Mouse (Mus musculus): Measurements from ENCODE around the gene Col28a1. TPM values are rescaled to one million over a fixed set of nuclear protein-coding genes. Genes with fewer than 3 reads are reported as not detected.

Gene Col28a1
- polyA plus RNA-seq, 1 experiment from 2014 or later, result 0.09 TPM

DNA sequence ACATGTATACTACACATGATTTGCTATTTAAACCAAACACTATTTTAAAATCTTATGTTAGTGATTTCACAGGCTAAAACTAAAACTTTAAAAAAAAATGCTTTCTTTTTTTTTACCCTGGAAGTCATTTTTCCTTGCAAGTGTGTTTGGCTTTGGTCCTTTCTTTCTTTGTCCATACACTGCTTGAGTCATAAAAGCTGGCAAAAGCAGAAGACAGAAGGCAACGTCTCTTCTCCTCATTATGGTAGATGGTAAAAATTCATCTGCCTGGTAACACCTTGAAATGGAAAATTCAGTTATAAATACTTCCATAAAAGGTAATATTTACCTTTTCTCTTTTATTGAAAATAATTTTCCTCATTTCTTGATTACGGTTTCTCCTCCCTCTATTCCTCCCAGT lies 16.3 kb downstream of the Col28a1 start:
- no peak for ATAC-seq (ENCODE audit: low FRiP score, low TSS enrichment)
- Histone ChIP-seq H3K4me3 (ENCODE audit: low read length) (no peak overlapping the region), H3K27ac (ENCODE audit: low read depth, low read length) (no peak overlapping the region), H3K9me3 (ENCODE audit: control insufficient read depth, low read length) (no peaks in the 10 kb centered on the region), H3K4me2 (replicated peaks; ENCODE audit: low read depth, low read length) (no peak overlapping the region), H3K27me3 (ENCODE audit: control insufficient read depth, insufficient read depth, low read length) (no peaks in the 10 kb centered on the region), H3K9ac (ENCODE audit: low read depth, low read length) (no peak overlapping the region), H3K36me3 (ENCODE audit: control insufficient read depth, insufficient read depth, low read length) (no peaks in the 10 kb centered on the region), H3K4me1 (ENCODE audit: control insufficient read depth, insufficient read depth, low read length) (no peaks in the 10 kb centered on the region)
- WGBS, result 79% methylated on average over 2 of the region's 2 CpGs

DNA sequence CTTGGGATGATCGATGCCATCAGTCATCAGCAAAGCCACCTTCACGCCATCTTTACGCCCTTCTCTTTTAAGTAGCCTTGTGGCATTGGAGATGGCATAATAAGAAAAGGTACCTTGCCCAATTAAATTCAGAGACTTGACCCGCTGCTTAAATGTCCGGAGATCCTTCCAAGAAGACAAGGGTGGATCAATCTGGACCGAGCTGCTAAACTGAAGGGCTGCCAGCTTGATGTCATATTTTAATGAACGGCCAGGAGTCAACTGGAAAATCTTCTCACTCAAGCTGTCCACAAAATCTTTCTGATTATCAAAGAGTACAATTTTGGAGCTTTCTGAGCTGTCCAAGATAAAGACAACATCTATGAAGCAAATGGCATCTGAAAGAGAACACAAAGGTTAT lies 17.1 kb downstream of the Col28a1 start:
- Histone ChIP-seq H3K9me3 (ENCODE audit: control insufficient read depth, low read length) (no peaks in the 10 kb centered on the region), H3K36me3 (ENCODE audit: control insufficient read depth, insufficient read depth, low read length) (no peaks in the 10 kb centered on the region), H3K4me3 (ENCODE audit: low read length) (no peak overlapping the region), H3K4me2 (replicated peaks; ENCODE audit: low read depth, low read length) (no peak overlapping the region), H3K27me3 (ENCODE audit: control insufficient read depth, insufficient read depth, low read length) (no peaks in the 10 kb centered on the region), H3K4me1 (ENCODE audit: control insufficient read depth, insufficient read depth, low read length) (no peaks in the 10 kb centered on the region), H3K27ac (ENCODE audit: low read depth, low read length) (no peak overlapping the region), H3K9ac (ENCODE audit: low read depth, low read length) (no peak overlapping the region)
- WGBS, result 93% methylated on average over 7 of the region's 7 CpGs
- no peak for ATAC-seq (ENCODE audit: low FRiP score, low TSS enrichment)

DNA sequence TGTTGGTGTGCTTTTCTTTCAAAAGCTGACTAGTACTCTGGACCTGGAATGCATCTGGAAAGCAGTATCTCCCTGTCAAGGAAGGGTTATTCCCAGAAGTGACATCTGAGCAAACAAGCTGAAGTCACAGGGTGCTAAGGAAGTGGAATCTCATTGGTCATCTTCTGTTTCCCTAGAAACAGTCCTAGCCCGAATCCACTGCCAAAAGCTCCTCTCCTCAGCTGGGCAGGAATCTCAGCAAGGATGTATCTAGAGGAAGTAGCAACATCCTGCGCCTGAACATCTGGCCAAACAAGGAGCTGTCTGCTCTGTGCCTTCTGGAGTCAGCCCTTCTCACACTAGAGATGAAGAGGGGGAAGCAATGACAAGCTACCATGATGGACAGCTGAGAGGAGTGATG lies 18.4 kb downstream of the Col28a1 start:
- Histone ChIP-seq H3K9me3 (ENCODE audit: control insufficient read depth, low read length) (no peaks in the 10 kb centered on the region), H3K27ac (ENCODE audit: low read depth, low read length) (no peak overlapping the region), H3K4me2 (replicated peaks; ENCODE audit: low read depth, low read length) (no peak overlapping the region), H3K27me3 (ENCODE audit: control insufficient read depth, insufficient read depth, low read length) (no peaks in the 10 kb centered on the region), H3K4me1 (ENCODE audit: control insufficient read depth, insufficient read depth, low read length) (no peaks in the 10 kb centered on the region), H3K4me3 (ENCODE audit: low read length) (no peak overlapping the region), H3K9ac (ENCODE audit: low read depth, low read length) (no peak overlapping the region), H3K36me3 (ENCODE audit: control insufficient read depth, insufficient read depth, low read length) (no peaks in the 10 kb centered on the region)
- 47% methylated on average over 2 of the region's 2 CpGs for WGBS
- no peak for ATAC-seq (ENCODE audit: low FRiP score, low TSS enrichment)

DNA sequence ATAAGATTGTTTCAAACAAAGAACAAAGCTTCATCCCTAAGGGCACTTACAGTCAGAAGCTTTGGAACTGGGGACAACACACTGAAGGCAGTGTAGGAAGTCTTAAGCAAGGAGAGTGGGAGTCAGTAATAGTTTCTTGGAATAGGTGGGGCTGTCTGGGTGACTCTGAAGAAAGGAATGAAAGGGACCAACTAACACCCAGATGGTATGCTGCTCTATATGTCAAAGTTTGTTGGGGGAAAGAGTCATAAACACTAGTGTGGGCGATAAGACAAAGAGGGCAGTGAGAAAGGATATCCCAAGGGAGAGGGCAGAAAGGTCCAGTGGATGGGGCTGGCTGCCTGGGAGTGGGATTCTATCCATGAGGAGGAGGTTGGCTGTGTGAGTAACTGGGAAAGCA lies 20.3 kb downstream of the Col28a1 start:
- H3K27me3 ChIP-seq (ENCODE audit: control insufficient read depth, insufficient read depth, low read length), result no peaks in the 10 kb centered on the region
- H3K4me2 ChIP-seq (replicated peaks; ENCODE audit: low read depth, low read length), result no peak overlapping the region
- no peak for ATAC-seq (ENCODE audit: low FRiP score, low TSS enrichment)
- WGBS, result 52% methylated on average over 1 of the region's 1 CpGs
- H3K4me3 ChIP-seq (ENCODE audit: low read length), result no peak overlapping the region
- H3K4me1 ChIP-seq (ENCODE audit: control insufficient read depth, insufficient read depth, low read length), result no peaks in the 10 kb centered on the region
- H3K9ac ChIP-seq (ENCODE audit: low read depth, low read length), result no peak overlapping the region
- H3K9me3 ChIP-seq (ENCODE audit: control insufficient read depth, low read length), result no peaks in the 10 kb centered on the region
- H3K36me3 ChIP-seq (ENCODE audit: control insufficient read depth, insufficient read depth, low read length), result no peaks in the 10 kb centered on the region
- H3K27ac ChIP-seq (ENCODE audit: low read depth, low read length), result no peak overlapping the region

DNA sequence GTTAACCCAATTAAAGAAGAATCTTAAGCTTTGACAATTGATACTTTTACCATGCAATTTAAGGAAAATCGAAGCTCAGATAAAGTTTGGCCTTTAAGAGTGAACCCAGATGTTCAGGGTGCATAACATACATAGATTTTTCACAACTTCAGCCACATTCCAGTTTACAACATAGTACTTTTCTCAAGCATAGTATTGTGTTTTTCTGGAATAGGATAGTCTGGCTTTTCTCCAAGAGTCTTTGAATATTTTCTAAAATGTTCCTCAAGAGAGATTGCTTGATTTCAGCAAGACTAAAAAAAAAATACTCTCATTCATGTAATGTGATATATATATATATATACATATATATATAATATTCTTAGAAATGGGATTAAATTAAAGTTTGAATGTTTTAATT lies 27.7 kb downstream of the Col28a1 start:
- no peak overlapping the region for H3K4me3 ChIP-seq (ENCODE audit: low read length)
- H3K4me2 ChIP-seq (replicated peaks; ENCODE audit: low read depth, low read length), result no peak overlapping the region
- 57% methylated on average over 1 of the region's 1 CpGs for WGBS
- ATAC-seq (ENCODE audit: low FRiP score, low TSS enrichment), result no peak
- H3K27ac ChIP-seq (ENCODE audit: low read depth, low read length), result no peak overlapping the region
- no peaks in the 10 kb centered on the region for H3K27me3 ChIP-seq (ENCODE audit: control insufficient read depth, insufficient read depth, low read length)
- H3K4me1 ChIP-seq (ENCODE audit: control insufficient read depth, insufficient read depth, low read length), result no peaks in the 10 kb centered on the region
- H3K9me3 ChIP-seq (ENCODE audit: control insufficient read depth, low read length), result no peaks in the 10 kb centered on the region
- H3K36me3 ChIP-seq (ENCODE audit: control insufficient read depth, insufficient read depth, low read length), result no peaks in the 10 kb centered on the region
- no peak overlapping the region for H3K9ac ChIP-seq (ENCODE audit: low read depth, low read length)

DNA sequence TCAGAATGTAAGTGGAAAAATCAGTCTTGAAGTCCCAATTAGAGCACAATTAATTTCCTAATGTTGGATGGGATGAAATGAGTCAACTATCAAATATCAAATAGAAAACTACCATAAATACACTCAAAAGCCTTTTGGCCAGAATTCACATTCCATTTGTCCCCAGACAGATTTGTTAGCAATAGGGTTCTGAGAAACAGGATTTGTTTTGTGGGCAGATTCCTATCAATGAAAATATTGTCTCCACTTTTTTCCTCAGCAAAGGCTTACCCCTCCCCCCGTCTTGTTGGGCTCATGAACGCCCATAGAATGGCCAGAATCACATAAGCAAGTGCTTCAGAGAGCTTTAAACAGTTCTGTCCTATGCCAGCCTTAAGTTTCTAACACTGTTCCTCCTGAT lies 32.4 kb downstream of the Col28a1 start:
- Histone ChIP-seq H3K4me2 (replicated peaks; ENCODE audit: low read depth, low read length) (no peak overlapping the region), H3K4me1 (ENCODE audit: control insufficient read depth, insufficient read depth, low read length) (no peaks in the 10 kb centered on the region), H3K9ac (ENCODE audit: low read depth, low read length) (no peak overlapping the region), H3K4me3 (ENCODE audit: low read length) (no peak overlapping the region), H3K9me3 (ENCODE audit: control insufficient read depth, low read length) (no peaks in the 10 kb centered on the region), H3K36me3 (ENCODE audit: control insufficient read depth, insufficient read depth, low read length) (no peaks in the 10 kb centered on the region), H3K27ac (ENCODE audit: low read depth, low read length) (no peak overlapping the region), H3K27me3 (ENCODE audit: control insufficient read depth, insufficient read depth, low read length) (no peaks in the 10 kb centered on the region)
- WGBS, result 55% methylated on average over 2 of the region's 2 CpGs
- no peak for ATAC-seq (ENCODE audit: low FRiP score, low TSS enrichment)

DNA sequence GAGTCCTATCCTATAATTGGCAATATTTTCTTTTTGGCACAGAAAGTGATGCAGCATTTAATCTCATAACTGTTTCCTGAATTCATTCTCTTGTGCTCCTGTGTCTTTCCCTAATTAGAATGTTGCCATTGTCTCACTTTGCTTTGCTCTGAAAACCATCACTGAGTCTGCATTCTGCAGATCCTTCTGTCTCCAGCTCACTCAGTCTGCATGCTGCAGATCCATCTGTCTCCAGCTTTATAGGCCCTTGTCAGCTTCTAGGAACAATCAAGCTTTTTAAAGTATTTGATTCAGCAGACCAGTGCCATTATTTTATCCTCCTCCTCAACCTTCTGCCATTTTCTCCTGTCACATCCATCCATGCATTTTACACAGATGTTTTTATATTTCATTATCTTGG lies 35.3 kb downstream of the Col28a1 start:
- H3K4me1 ChIP-seq (ENCODE audit: control insufficient read depth, insufficient read depth, low read length), result no peaks in the 10 kb centered on the region
- no peaks in the 10 kb centered on the region for H3K9me3 ChIP-seq (ENCODE audit: control insufficient read depth, low read length)
- no peaks in the 10 kb centered on the region for H3K36me3 ChIP-seq (ENCODE audit: control insufficient read depth, insufficient read depth, low read length)
- no peaks in the 10 kb centered on the region for H3K27me3 ChIP-seq (ENCODE audit: control insufficient read depth, insufficient read depth, low read length)
- H3K4me3 ChIP-seq (ENCODE audit: low read length), result no peak overlapping the region
- no peak for ATAC-seq (ENCODE audit: low FRiP score, low TSS enrichment)
- no peak overlapping the region for H3K4me2 ChIP-seq (replicated peaks; ENCODE audit: low read depth, low read length)
- no peak overlapping the region for H3K27ac ChIP-seq (ENCODE audit: low read depth, low read length)
- H3K9ac ChIP-seq (ENCODE audit: low read depth, low read length), result no peak overlapping the region

DNA sequence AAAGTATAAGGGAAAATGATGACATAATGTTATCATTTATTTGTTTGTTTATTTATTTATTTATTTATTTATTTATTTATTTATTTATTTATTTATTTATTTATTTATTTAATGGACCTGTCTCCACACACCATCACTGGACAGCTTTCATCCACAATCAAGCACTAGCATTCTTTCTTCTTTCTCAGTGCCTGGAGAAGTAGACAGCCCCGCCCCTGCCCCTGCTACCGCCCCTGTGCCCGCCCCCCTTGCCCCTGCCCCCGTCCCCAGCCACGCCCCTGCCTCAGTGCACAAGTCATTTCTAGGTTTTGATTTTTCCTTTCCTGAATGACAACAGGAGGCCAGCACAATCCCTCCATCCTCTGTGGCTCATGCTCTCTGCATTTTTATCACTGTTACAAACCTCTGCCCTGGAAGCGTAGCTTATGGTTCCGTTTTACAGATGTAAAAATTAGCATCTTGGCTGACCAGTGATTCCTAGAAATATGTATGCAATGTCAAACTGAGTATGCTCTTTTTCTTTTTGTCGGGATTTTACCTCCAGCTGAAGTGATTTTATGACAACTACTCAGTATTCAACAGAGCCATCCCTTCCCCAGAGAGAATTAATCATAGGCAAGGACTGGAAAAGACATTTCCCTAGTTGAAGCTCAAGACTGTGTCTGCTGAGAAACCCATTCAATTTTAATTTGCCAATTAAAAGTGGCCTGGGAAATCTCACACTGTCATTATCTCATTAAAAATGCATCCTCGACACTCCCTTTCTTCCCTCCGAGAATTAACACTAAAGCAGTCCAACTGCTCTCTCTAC lies 39.7 kb downstream of the Col28a1 start:
- 61% methylated on average over 10 of the region's 10 CpGs for WGBS
- no peak overlapping the region for H3K4me3 ChIP-seq (ENCODE audit: low read length)
- no peaks in the 10 kb centered on the region for H3K27me3 ChIP-seq (ENCODE audit: control insufficient read depth, insufficient read depth, low read length)
- no peaks in the 10 kb centered on the region for H3K9me3 ChIP-seq (ENCODE audit: control insufficient read depth, low read length)
- H3K4me1 ChIP-seq (ENCODE audit: control insufficient read depth, insufficient read depth, low read length), result no peaks in the 10 kb centered on the region
- no peak overlapping the region for H3K4me2 ChIP-seq (replicated peaks; ENCODE audit: low read depth, low read length)
- no peak overlapping the region for H3K9ac ChIP-seq (ENCODE audit: low read depth, low read length)
- ATAC-seq (ENCODE audit: low FRiP score, low TSS enrichment), result no peak
- H3K27ac ChIP-seq (ENCODE audit: low read depth, low read length), result no peak overlapping the region
- no peaks in the 10 kb centered on the region for H3K36me3 ChIP-seq (ENCODE audit: control insufficient read depth, insufficient read depth, low read length)

DNA sequence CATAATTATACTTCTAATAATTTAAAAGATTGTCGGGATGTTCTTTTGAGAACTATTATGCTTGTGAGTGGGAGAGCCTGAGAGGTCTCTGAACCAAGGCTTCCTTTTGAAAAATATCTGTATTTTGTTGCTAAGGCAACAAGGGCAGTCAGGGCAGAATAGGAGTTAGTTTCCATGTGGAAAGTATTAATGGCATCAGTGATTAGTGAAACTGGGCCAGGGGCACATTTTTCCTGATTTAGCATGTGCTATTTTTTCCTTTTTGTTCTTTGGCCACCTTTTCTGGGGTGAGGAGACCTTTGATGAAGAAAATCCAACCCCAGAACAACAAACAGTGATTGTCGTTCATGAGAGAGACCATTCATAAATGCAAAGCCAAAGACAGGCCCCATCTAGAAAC lies 43.5 kb downstream of the Col28a1 start:
- Histone ChIP-seq H3K27ac (ENCODE audit: low read depth, low read length) (no peak overlapping the region), H3K4me3 (ENCODE audit: low read length) (no peak overlapping the region), H3K36me3 (ENCODE audit: control insufficient read depth, insufficient read depth, low read length) (no peaks in the 10 kb centered on the region), H3K9ac (ENCODE audit: low read depth, low read length) (no peak overlapping the region), H3K9me3 (ENCODE audit: control insufficient read depth, low read length) (no peaks in the 10 kb centered on the region), H3K4me2 (replicated peaks; ENCODE audit: low read depth, low read length) (no peak overlapping the region), H3K4me1 (ENCODE audit: control insufficient read depth, insufficient read depth, low read length) (no peaks in the 10 kb centered on the region), H3K27me3 (ENCODE audit: control insufficient read depth, insufficient read depth, low read length) (no peaks in the 10 kb centered on the region)
- ATAC-seq (ENCODE audit: low FRiP score, low TSS enrichment), result no peak
- 78% methylated on average over 2 of the region's 2 CpGs for WGBS

Measured in kidney, embryonic 14.5 days (tissue).